Mouse (Mus musculus) left cerebral cortex, adult 6 months (tissue): ENCODE results near the gene Mmp10. TPM values are rescaled to one million over a fixed set of nuclear protein-coding genes. Genes with fewer than 3 reads are reported as not detected.

Experiments
- long read RNA-seq, 2 experiments: library from polyadenylated mRNA; unstranded; transcript quantifications; one replicate each; pipeline ENCODE4 v2.0.0; 2019 to 2020
- polyA plus RNA-seq: library from polyadenylated mRNA; unstranded; fragments of <200 nt; fragmentation: Nextera tagmentation; gene quantifications from 2 replicates; pipeline ENCODE4 v1.2.3, GENCODE M21; 2021

Gene Mmp10
- polyA plus RNA-seq, result not detected in 2 replicates
- long read RNA-seq, experiment 1, result 0 reads
- long read RNA-seq, experiment 2, result 0 reads

DNA sequence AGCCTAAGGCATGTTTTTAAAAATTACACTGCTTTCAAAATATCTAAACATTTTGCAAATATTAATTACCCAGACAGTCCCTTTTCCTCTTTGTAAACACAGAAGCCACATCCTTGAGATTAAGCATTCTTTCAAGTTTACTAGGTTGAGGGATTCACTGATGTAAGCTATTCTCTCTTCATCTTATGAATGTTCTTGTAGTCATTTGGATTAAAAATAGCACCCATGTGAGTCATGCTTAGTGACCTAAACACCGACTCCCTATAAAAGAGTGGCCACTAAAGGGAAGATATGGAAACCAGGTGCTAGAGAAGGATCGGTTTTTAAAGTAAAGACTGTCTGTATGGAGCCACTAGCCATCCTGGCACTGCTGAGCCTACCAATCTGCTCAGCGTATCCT is at the start of gene Mmp10:
Mmp10 (plus strand) TSS at position 302 of the 400 bp plus-strand sequence.

DNA sequence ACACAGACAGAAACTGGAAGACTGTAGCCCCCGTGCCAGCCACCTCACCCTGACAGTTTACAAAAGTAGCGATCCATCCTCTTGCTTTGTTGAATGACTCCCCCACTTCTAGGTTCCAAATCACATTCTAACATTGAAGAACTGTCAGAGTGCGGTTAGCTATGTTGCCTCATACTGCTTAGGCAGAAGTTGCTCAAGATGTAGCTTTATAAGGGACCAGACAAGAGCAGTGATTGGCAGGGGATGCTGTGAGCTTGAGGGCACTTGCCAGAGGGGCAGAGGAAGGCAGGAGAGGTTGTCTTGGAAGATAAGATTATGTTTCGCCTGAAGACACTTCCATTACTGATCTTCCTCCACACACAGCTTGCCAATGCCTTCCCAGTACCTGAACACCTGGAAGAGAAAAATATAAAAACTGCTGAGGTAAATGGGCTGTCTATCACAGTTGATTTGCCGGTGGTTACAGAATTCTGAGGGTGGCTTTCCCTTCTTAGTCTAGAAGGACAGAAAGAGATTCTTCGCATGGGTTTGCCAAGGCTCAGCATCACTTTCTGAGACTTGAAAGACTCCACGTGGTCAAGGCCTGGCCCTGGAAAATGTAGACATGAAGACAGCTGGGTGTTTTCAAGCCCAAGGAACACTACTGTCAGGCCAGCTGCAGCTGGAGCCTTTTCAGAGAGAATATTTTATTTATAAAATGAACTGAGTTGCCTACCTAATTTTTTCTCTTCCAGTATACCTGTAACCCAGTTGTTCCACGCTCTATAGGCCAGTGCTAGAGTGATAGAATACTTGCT is 56.3 kb downstream of the Mmp10 start, which contains the start of gene Mmp8:
Mmp8 (plus strand) TSS at position 236 of the 797 bp plus-strand sequence.

Other genes starting within 250 kb of the Mmp10 start
- not detected in 2 replicates for gene Mmp13, start 229.8 kb upstream of the Mmp10 start, polyA plus RNA-seq
- gene Mmp12, start 158.0 kb upstream of the Mmp10 start, polyA plus RNA-seq, result 0.13 TPM in 1 of 2 replicates, not detected in the other
- not detected in 2 replicates for gene Mmp1b, start 114.3 kb upstream of the Mmp10 start, polyA plus RNA-seq
- gene Mmp3, start 56.5 kb upstream of the Mmp10 start, polyA plus RNA-seq, result not detected in 2 replicates
- not detected in 2 replicates for gene Mmp8, start 56.1 kb downstream of the Mmp10 start, polyA plus RNA-seq
- not detected in 2 replicates for gene Mmp27, start 69.0 kb downstream of the Mmp10 start, polyA plus RNA-seq
- not detected in 2 replicates for gene Mmp20, start 125.9 kb downstream of the Mmp10 start, polyA plus RNA-seq
- not detected in 2 replicates for gene Mmp7, start 189.7 kb downstream of the Mmp10 start, polyA plus RNA-seq